Mouse (Mus musculus) kidney, postnatal 0 days (tissue): ENCODE measurements around the gene Prss36. TPM values are rescaled to one million over a fixed set of nuclear protein-coding genes. Genes with fewer than 3 reads are reported as not detected.

Experiments used
- ATAC-seq: fragments of 200-750 bp; cut with Nextera tagmentation; replicated peaks from 2 replicates; pipeline ENCODE4 v1.8.0; 2017; ENCODE audit warnings: low read depth, moderate number of reproducible peaks, moderate TSS enrichment, moderate library complexity; ENCODE audit not compliant: low FRiP score
- DNase-seq: peaks from one replicate; pipeline ENCODE4 v3.0.0-alpha.2; 2016; ENCODE audit warnings: low spot score
- H3K27ac ChIP-seq: fragments of 300-500 bp; sonication (generic); 2 replicates; pipeline ENCODE4 v1.5.1; 2014; ENCODE audit warnings: mild to moderate bottlenecking
- H3K27me3 ChIP-seq: fragments of 300-500 bp; sonication (generic); 2 replicates; pipeline ENCODE4 v1.6.1; 2014; ENCODE audit warnings: low read length, mixed read lengths; ENCODE audit not compliant: insufficient read depth
- H3K36me3 ChIP-seq: fragments of 300-500 bp; sonication (generic); 2 replicates; pipeline ENCODE4 v1.6.1; 2014; ENCODE audit warnings: low read length, mixed read lengths; ENCODE audit not compliant: insufficient read depth
- H3K4me1 ChIP-seq: fragments of 300-500 bp; sonication (generic); replicated peaks from 2 replicates; pipeline ENCODE4 v1.6.1; 2014; ENCODE audit warnings: antibody characterized with exemption, low read length, mixed read lengths; ENCODE audit not compliant: insufficient read depth
- H3K4me2 ChIP-seq: fragments of 300-500 bp; sonication (generic); 2 replicates; pipeline ENCODE4 v1.6.1; 2014; ENCODE audit warnings: mild to moderate bottlenecking, low read length, moderate library complexity, mixed read lengths
- H3K4me3 ChIP-seq: fragments of 300-500 bp; sonication (generic); replicated peaks from 2 replicates; pipeline ENCODE4 v1.5.1; 2014; ENCODE audit warnings: low read depth, low read length
- H3K9ac ChIP-seq: fragments of 300-500 bp; sonication (generic); 2 replicates; pipeline ENCODE4 v1.6.1; 2014; ENCODE audit warnings: low read depth, low read length
- H3K9me3 ChIP-seq: fragments of 300-500 bp; sonication (generic); replicated peaks from 2 replicates; pipeline ENCODE4 v1.6.1; 2016; ENCODE audit warnings: low read length, inconsistent platforms, mixed read lengths
- CTCF ChIP-seq: IDR thresholded peaks from 2 replicates; pipeline ENCODE4 v1.5.1; 2016; ENCODE audit warnings: antibody characterized with exemption, low read depth, mild to moderate bottlenecking, moderate library complexity
- WGBS: fragments of 180-500 bp; shearing (Covaris S2); extraction: QIAGEN DNeasy Blood & Tissue Kit; methylation state at CpG from one replicate; pipeline ENCODE4 v1.1.7; 2014; 5-methylcytosine and 5-hydroxymethylcytosine counted together
- polyA plus RNA-seq: library from polyadenylated mRNA; unstranded; fragments of >200 nt; fragmentation: Nextera tagmentation; extraction: Ambion mirVana; gene quantifications from 2 replicates; pipeline ENCODE4 v1.2.1, GENCODE M21; 2015

Prss36 gene
- polyA plus RNA-seq, 1 experiment from 2014 or later: 13.0 TPM

DNA sequence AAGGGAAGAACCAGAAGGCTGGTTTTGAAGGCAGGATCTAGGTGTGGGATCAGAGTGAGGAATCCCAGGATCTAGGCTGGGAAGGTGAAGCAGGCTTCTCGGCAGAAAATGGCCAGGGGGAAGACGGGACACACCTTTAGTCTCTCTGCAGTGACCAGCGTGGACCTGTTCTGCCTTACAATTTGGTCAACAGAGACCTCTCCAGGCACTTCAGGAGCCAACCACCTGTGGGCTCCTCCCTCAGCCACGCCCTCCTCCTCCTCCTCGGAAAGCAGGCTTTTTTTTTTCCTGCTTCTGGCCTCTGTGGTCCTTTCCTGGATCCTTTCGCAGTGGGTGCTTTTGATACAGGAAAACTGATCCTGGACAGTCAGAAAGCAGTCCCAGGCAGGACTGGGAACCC lies 16.6 kb downstream of the Prss36 start, which contains the start of gene Prss8:
Prss8 (minus strand) TSS at position 182 of the 400 bp plus-strand sequence.
- peak within 1 kb of the TSS; percentile 44 for H3K4me3 ChIP-seq
- DNase-seq (peak; percentile 59), ATAC-seq (peak; percentile 24; the same call in 1 of the 2 replicates)
- peaks cover 40% of the 10 kb centered on the region for H3K4me1 ChIP-seq
- no peaks in the 10 kb centered on the region for H3K27me3 ChIP-seq
- TF ChIP-seq CTCF: no peak; the same call in 1 of the 2 replicates
- H3K27ac ChIP-seq: peak within 1 kb of the TSS; percentile 93
- H3K4me2 ChIP-seq: peak within 1 kb of the TSS; percentile 66
- H3K9ac ChIP-seq: peak within 1 kb of the TSS; percentile 70
- H3K36me3 ChIP-seq: peaks cover 7% of the 10 kb centered on the region; the same call in 1 of the 2 replicates
- no peaks in the 10 kb centered on the region for H3K9me3 ChIP-seq
- 18% methylated on average over 6 of the region's 6 CpGs for WGBS

DNA sequence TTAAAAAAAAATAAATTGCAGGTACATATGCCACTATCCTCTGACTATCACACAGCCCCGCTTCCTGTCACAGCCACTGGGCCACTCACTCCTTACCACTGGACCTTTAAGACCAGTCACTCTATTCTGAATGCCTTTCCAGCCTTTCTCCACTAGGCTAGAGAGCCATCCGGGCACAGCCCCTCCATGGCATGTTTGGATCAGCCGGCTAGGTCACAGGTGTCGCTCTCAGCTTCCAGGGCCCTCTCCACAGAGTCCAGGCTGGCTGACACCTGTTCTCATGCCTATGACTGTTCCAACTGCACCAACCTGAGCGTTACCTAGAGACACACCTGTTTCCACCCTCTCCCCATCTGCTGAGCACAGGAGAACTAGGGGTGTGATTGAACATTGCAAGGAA lies 17.9 kb downstream of the Prss36 start:
- ATAC-seq: peak; percentile 19; the same call in 1 of the 2 replicates
- Histone ChIP-seq H3K27me3 (no peaks in the 10 kb centered on the region), H3K4me3 (peak overlapping the region; percentile 44), H3K4me2 (peak overlapping the region; percentile 66), H3K27ac (peak overlapping the region; percentile 93), H3K36me3 (peaks cover 17% of the 10 kb centered on the region), H3K4me1 (peaks cover 40% of the 10 kb centered on the region), H3K9ac (peak overlapping the region; percentile 70), H3K9me3 (no peaks in the 10 kb centered on the region)
- TF ChIP-seq CTCF: 0 out of 2 replicates have a peak, but pooled peaks have one; percentile 27
- 42% methylated on average over 5 of the region's 5 CpGs for WGBS
- no peak for DNase-seq

DNA sequence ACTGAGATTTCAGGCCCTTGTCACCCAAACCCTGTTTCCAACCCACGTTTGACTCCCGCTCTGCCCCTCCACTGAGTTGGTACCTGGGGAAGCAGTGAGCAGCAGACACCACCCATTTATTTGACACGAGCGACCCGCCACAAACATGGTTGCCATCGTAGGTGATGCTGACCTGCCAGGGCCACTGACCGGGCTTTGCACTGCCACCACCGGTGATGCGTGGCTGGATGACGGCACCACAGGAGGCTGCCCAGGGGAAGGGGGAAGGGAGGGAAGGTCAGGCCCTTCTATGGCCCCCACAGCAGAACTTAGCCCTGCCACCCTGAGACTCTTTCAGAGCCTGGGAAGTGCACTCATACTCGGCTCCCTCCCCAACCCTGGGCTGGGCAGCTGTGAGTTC lies 18.8 kb downstream of the Prss36 start:
- H3K9me3 ChIP-seq: no peaks in the 10 kb centered on the region
- peak overlapping the region; percentile 44; the same call in 1 of the 2 replicates for H3K4me3 ChIP-seq
- peaks cover 35% of the 10 kb centered on the region for H3K4me1 ChIP-seq
- TF ChIP-seq CTCF: no peak
- no peak for DNase-seq
- H3K4me2 ChIP-seq: peak overlapping the region; percentile 66
- 67% methylated on average over 11 of the region's 11 CpGs for WGBS
- H3K27ac ChIP-seq: peak overlapping the region; percentile 93
- no peaks in the 10 kb centered on the region for H3K27me3 ChIP-seq
- ATAC-seq: no peak
- peaks cover 22% of the 10 kb centered on the region for H3K36me3 ChIP-seq
- H3K9ac ChIP-seq: peak overlapping the region; percentile 70; the same call in 1 of the 2 replicates

DNA sequence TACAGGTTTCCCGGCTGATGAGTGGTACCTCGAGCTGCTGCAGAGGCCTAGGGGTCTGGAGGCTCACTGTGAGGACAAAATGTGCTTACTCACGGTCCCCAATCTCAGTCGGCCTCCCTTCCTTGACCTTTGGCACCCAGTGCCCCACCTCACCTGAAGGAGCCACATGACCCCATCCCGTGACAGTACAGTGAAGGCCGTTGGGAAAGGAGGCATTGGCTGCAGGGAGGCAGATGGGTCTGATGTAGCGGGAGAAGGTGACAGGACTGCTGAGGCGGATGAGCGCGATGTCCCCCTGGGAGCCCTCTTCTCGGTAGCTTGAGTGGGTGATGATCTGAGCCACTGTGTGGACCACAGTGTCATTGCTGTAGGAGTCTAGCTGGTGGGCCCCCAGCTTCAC lies 19.7 kb downstream of the Prss36 start:
- no peaks in the 10 kb centered on the region for H3K27me3 ChIP-seq
- peak overlapping the region; percentile 42; the same call in 1 of the 2 replicates for H3K9ac ChIP-seq
- H3K4me1 ChIP-seq: peaks cover 27% of the 10 kb centered on the region
- no peak overlapping the region for H3K4me2 ChIP-seq
- no peaks in the 10 kb centered on the region for H3K9me3 ChIP-seq
- ATAC-seq (no peak), DNase-seq (no peak)
- H3K36me3 ChIP-seq: peaks cover 22% of the 10 kb centered on the region
- 71% methylated on average over 11 of the region's 11 CpGs for WGBS
- no peak for TF ChIP-seq CTCF
- peak overlapping the region; percentile 93 for H3K27ac ChIP-seq
- H3K4me3 ChIP-seq: no peak overlapping the region

DNA sequence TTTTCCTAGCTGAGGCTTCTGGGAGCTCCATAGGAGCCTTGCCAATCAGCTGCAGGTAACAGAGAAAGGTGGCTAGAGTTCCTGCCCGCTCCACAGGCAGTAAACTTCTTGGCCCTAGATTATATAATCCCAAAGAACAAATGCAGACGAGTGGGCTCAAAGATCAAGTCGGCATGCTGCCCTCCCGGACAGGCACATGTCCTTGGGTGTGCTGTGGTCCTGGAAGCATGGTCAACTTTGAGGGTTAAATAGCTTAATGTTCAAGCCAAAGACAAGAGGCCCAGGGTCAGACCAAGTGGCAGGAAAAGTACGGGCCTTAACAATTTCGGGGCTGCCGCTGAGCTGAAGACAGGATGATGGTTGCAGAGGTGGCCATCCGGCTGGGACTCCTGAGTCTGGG lies 20.5 kb downstream of the Prss36 start:
- no peak for TF ChIP-seq CTCF
- Histone ChIP-seq H3K27me3 (no peaks in the 10 kb centered on the region), H3K4me3 (no peak overlapping the region), H3K36me3 (peaks cover 22% of the 10 kb centered on the region), H3K9ac (peak overlapping the region; percentile 24; the same call in 1 of the 2 replicates), H3K4me1 (peaks cover 20% of the 10 kb centered on the region), H3K27ac (peak overlapping the region; percentile 93), H3K9me3 (no peaks in the 10 kb centered on the region), H3K4me2 (no peak overlapping the region)
- 65% methylated on average over 8 of the region's 8 CpGs for WGBS
- ATAC-seq (peak; percentile 15), DNase-seq (no peak)

DNA sequence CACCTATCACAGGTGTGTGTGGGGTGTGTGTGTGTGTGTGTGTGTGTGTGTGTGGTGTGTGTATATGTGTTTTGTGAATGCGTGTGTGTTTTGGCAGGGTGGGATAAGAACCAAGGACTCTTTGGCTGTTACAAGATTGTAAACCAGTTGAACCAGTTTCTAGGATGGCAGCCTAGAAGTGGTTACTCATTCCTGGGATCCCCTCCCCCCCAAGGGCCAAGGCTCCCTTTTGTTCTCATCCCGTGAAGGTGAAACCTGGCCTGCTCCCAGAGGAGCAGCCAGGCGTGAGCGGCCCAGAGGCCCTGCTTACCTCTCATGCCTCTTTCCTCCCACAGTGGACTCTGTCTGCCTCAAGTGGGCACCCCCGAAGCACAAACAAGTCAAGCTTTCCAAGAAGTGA lies 21.3 kb downstream of the Prss36 start:
- Histone ChIP-seq H3K9me3 (no peaks in the 10 kb centered on the region), H3K9ac (0 out of 2 replicates have a peak overlapping the region, but pooled peaks have one; percentile 24), H3K4me3 (no peak overlapping the region), H3K27ac (peak overlapping the region; percentile 93), H3K36me3 (peaks cover 22% of the 10 kb centered on the region), H3K27me3 (no peaks in the 10 kb centered on the region), H3K4me2 (no peak overlapping the region), H3K4me1 (peaks cover 20% of the 10 kb centered on the region)
- peak; percentile 81 for ATAC-seq
- WGBS: 43% methylated on average over 5 of the region's 5 CpGs
- no peak for TF ChIP-seq CTCF
- DNase-seq: peak; percentile 66

DNA sequence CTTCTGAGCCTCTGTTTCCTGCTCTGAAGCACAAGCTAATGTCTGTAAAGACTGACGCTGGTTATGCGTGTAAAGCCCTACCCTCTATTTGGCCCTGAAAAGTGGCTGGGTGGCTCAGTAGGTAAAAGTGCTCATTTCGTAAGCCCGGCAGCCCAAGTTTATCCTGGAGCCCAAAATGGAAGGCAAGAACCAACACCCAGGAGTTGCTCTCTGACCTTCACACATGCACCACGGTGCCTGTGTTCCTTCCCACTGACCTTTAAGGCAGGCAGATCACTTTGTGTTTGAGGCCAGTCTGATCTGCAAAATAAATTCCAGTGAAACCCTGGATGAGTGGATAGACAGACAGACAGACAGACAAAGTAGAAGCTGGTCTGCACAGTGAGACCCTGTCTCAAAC lies 22.8 kb downstream of the Prss36 start:
- peak overlapping the region; percentile 93; the same call in 1 of the 2 replicates for H3K27ac ChIP-seq
- peaks cover 20% of the 10 kb centered on the region for H3K4me1 ChIP-seq
- no peak overlapping the region; the same call in 1 of the 2 replicates for H3K9ac ChIP-seq
- H3K4me3 ChIP-seq: no peak overlapping the region
- no peak for TF ChIP-seq CTCF
- H3K9me3 ChIP-seq: no peaks in the 10 kb centered on the region
- no peak overlapping the region for H3K4me2 ChIP-seq
- DNase-seq: no peak
- H3K36me3 ChIP-seq: peaks cover 22% of the 10 kb centered on the region
- no peak for ATAC-seq
- 82% methylated on average over 5 of the region's 5 CpGs for WGBS
- H3K27me3 ChIP-seq: no peaks in the 10 kb centered on the region
